Mouse (Mus musculus) heart, embryonic 14.5 days (tissue): ENCODE measurements around the gene Tmed6. TPM values are rescaled to one million over a fixed set of nuclear protein-coding genes. Genes with fewer than 3 reads are reported as not detected.
A peak's percentile ranks its signal among the peaks of the same experiment; 100 is the strongest.

Source experiments
- ATAC-seq: fragments of 200-750 bp; cut with Nextera tagmentation; 2 replicates; pipeline ENCODE4 v1.8.0; 2017; ENCODE audit warnings: low read depth, moderate TSS enrichment; ENCODE audit not compliant: insufficient number of reproducible peaks, insufficient read depth, low FRiP score
- H3K27ac ChIP-seq, 2 experiments: fragments of 200-500 bp in 1 of 2; fragments of 300-500 bp in 1 of 2; sonication (generic) in 1 of 2; replicated peaks in 1 of 2; 2 replicates each; pipeline ENCODE4 v1.5.1; 2012 to 2014; ENCODE audit warnings: low read depth in 2 of 2, low read length in 2 of 2, control low read depth in 1 of 2, mild to moderate bottlenecking in 1 of 2, mixed read lengths in 1 of 2; ENCODE audit not compliant: control insufficient read depth in 1 of 2, insufficient read depth in 1 of 2
- H3K27me3 ChIP-seq: fragments of 300-500 bp; sonication (generic); 2 replicates; pipeline ENCODE4 v1.6.1; 2014; ENCODE audit warnings: mild to moderate bottlenecking, low read length, control low read depth; ENCODE audit not compliant: control insufficient read depth, insufficient read depth
- H3K36me3 ChIP-seq: fragments of 300-500 bp; sonication (generic); 2 replicates; pipeline ENCODE4 v1.6.1; 2014; ENCODE audit warnings: mild to moderate bottlenecking, control low read depth, low read length, mixed read lengths; ENCODE audit not compliant: control insufficient read depth, insufficient read depth
- H3K4me1 ChIP-seq, 2 experiments: fragments of 200-500 bp in 1 of 2; fragments of 300-500 bp in 1 of 2; sonication (generic) in 1 of 2; 2 replicates each; pipeline ENCODE4 v1.6.1; 2012 to 2014; ENCODE audit warnings: low read length in 2 of 2, control low read depth in 1 of 2, mixed read lengths in 1 of 2; ENCODE audit not compliant: control insufficient read depth in 2 of 2, insufficient read depth in 2 of 2
- H3K4me2 ChIP-seq: fragments of 300-500 bp; sonication (generic); 2 replicates; pipeline ENCODE4 v1.6.1; 2014; ENCODE audit warnings: mild to moderate bottlenecking, low read length
- H3K4me3 ChIP-seq, 2 experiments: fragments of 200-500 bp in 1 of 2; fragments of 300-500 bp in 1 of 2; sonication (generic) in 1 of 2; 2 replicates each; pipeline ENCODE4 v1.5.1; 2012 to 2014; ENCODE audit warnings: low read length in 2 of 2, mild to moderate bottlenecking in 2 of 2, control low read depth in 1 of 2, low read depth in 1 of 2, moderate library complexity in 1 of 2; ENCODE audit not compliant: control insufficient read depth in 1 of 2, insufficient read depth in 1 of 2
- H3K9ac ChIP-seq: fragments of 300-500 bp; sonication (generic); 2 replicates; pipeline ENCODE4 v1.6.1; 2014; ENCODE audit warnings: mild to moderate bottlenecking, low read length
- H3K9me3 ChIP-seq: fragments of 300-500 bp; sonication (generic); 2 replicates; pipeline ENCODE4 v1.6.1; 2016; ENCODE audit warnings: low read length, control low read depth; ENCODE audit not compliant: control insufficient read depth
- WGBS: fragments of 180-500 bp; shearing (Covaris S2); extraction: QIAGEN DNeasy Blood & Tissue Kit; methylation state at CpG from one replicate; pipeline ENCODE4 v1.1.7; 2014; 5-methylcytosine and 5-hydroxymethylcytosine counted together
- polyA plus RNA-seq: library from polyadenylated mRNA; unstranded; fragments of >200 nt; fragmentation: Nextera tagmentation; extraction: Ambion mirVana; gene quantifications from 2 replicates; pipeline ENCODE4 v1.2.1, GENCODE M21; 2014

The Tmed6 gene
- polyA plus RNA-seq, 1 experiment from 2014 or later, result not detected

DNA sequence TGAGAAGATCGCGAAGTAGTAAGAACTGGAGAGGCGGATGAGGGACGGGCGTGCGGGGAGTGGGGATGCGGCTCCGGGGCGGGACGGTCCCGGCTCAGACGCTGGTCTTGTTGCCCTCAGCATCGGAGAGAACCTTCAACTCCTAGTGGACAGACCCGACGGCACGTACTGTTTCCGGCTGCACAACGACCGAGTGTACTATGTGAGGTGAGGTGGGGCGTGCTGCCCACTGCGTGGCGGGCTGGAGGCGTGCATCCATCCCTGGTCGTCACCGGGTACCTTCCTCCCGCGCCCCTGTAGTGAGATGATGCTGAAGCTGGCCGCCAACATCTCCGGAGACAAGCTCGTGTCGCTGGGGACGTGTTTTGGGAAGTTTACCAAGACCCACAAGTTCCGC, 8.5 kb downstream of the Tmed6 start:
- Histone ChIP-seq H3K4me1 (peaks cover 4 to 19% of the 10 kb centered on the region in 2 experiments; a peak in 3 of 4 replicates), H3K9me3 (no peaks in the 10 kb centered on the region), H3K9ac (peak overlapping the region; percentile 81), H3K4me3 (peak overlapping the region; percentile 73 to 77), H3K27me3 (no peaks in the 10 kb centered on the region), H3K27ac (no peak overlapping the region; a peak in 1 of 4 replicates), H3K4me2 (peak overlapping the region; percentile 98), H3K36me3 (peaks cover 53% of the 10 kb centered on the region)
- peak; percentile 32 for ATAC-seq
- WGBS, result under 1% methylated on average over 33 of the region's 33 CpGs

DNA sequence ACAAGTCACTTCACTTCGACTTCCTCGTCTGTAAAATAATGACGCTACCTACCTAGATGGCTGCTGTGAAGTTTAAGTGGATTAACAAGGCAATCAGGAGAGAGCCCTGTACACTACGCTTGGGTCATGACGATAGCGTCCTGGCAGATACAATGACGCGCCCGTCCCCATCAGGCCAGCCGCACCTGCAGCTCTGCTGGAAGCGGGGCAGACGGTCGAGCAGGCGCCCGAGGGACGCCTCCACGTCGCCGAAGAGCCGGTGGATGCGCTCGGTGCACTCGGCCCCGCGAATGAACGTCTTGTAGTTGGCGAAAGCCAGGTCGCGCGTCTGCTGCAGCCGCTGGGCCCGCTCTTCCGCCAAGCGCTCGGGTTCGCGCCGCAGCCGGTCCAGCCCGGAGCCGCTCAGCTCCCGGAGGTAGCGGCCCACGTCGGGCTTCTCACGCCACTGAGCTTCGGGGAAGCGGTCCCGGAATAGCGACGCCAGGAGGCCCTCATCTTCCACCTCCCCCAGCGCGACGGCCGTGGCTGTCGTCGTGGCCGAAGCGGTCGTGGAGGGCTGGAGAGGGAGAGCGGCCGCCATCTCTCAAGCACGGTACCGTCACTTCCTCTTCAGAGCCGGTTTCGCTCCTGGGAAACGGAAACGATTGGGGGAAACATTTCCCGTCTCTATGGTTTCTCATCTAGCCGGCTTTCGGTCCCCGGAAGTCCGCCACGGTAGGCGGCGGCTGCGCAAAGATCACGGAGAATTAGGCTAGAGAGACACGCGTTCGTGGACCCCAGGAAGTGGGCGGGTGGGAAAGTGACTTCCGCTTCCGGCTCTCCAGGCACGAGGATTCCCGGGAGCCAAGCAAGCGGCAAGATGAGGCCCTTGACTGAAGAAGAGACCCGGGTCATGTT, 9.1 kb downstream of the Tmed6 start, which contains the start of the genes Cog8 and Nip7:
TSS of gene Cog8 (minus strand) at position 614 of the 897 bp plus-strand sequence.
TSS of gene Nip7 (plus strand) at position 802 of the 897 bp plus-strand sequence.
- H3K36me3 ChIP-seq, result peaks cover 59% of the 10 kb centered on the region
- H3K27me3 ChIP-seq, result no peaks in the 10 kb centered on the region
- H3K4me1 ChIP-seq, result peaks cover 4 to 19% of the 10 kb centered on the region in 2 experiments; a peak in 3 of 4 replicates
- H3K27ac ChIP-seq, result peak within 1 kb of the TSS; percentile 63 to 71
- peak within 1 kb of the TSS; percentile 86 for H3K9ac ChIP-seq
- H3K4me3 ChIP-seq, result peak within 1 kb of the TSS; percentile 73 to 77
- H3K9me3 ChIP-seq, result no peaks in the 10 kb centered on the region
- peak; percentile 88 for ATAC-seq
- under 1% methylated on average over 85 of the region's 88 CpGs for WGBS
- H3K4me2 ChIP-seq, result peak within 1 kb of the TSS; percentile 98

DNA sequence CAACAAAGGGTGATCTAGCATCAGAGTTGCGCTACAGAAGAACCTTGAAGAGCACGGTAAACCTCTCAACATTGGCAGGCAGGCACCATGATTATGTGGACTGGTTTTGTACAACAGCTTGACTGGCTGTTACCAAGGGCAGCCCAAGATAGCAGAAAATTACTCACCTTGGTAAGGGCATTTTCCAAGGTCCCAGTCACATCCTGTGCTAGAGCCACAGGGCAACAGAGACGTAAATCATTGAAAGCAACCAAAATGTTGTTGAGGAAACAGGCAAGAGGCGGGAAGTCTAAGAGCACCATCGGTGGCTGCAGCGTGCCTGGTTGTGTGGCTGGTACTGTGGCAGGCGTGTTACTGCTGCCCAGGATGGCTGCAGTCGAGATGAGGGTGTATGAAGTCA, 13.4 kb downstream of the Tmed6 start:
- Histone ChIP-seq H3K4me3 (no peak overlapping the region), H3K4me2 (no peak overlapping the region), H3K9me3 (no peaks in the 10 kb centered on the region), H3K27me3 (no peaks in the 10 kb centered on the region), H3K9ac (no peak overlapping the region), H3K4me1 (peaks cover 2 to 25% of the 10 kb centered on the region in 2 experiments), H3K27ac (no peak overlapping the region), H3K36me3 (peaks cover 58% of the 10 kb centered on the region)
- 94% methylated on average over 8 of the region's 8 CpGs for WGBS
- ATAC-seq, result no peak

DNA sequence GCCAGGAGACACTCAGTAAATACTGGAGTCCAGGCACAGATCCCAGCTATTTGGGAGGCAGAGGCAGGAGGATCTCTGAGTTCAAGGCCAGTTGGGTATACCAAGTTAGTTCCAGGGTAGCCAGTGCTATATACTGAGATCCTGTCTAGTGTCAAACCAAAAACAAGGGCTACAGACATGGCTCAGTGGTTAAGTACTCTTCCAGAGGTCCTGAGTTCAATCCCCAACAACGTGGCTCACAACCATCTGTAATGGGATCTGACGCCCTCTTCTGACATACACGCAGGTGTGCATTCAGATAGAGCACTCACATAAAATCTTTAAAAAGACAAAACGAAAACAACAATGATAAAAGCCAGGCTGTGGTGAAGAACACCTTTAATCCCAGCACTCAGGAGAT, 16.0 kb downstream of the Tmed6 start:
- Histone ChIP-seq H3K4me2 (peak overlapping the region; percentile 83), H3K36me3 (peaks cover 80% of the 10 kb centered on the region), H3K4me1 (peaks cover 3 to 19% of the 10 kb centered on the region in 2 experiments), H3K4me3 (peak overlapping the region in 1 of 2 experiments; percentile 79; a peak in 1 of 4 replicates), H3K27ac (0 out of 4 replicates have a peak overlapping the region, but pooled peaks of 1 of the 2 experiments have one; percentile 96), H3K9ac (peak overlapping the region; percentile 90; the same call in 1 of the 2 replicates), H3K27me3 (no peaks in the 10 kb centered on the region), H3K9me3 (no peaks in the 10 kb centered on the region)
- ATAC-seq, result no peak
- 91% methylated on average over 4 of the region's 4 CpGs for WGBS

DNA sequence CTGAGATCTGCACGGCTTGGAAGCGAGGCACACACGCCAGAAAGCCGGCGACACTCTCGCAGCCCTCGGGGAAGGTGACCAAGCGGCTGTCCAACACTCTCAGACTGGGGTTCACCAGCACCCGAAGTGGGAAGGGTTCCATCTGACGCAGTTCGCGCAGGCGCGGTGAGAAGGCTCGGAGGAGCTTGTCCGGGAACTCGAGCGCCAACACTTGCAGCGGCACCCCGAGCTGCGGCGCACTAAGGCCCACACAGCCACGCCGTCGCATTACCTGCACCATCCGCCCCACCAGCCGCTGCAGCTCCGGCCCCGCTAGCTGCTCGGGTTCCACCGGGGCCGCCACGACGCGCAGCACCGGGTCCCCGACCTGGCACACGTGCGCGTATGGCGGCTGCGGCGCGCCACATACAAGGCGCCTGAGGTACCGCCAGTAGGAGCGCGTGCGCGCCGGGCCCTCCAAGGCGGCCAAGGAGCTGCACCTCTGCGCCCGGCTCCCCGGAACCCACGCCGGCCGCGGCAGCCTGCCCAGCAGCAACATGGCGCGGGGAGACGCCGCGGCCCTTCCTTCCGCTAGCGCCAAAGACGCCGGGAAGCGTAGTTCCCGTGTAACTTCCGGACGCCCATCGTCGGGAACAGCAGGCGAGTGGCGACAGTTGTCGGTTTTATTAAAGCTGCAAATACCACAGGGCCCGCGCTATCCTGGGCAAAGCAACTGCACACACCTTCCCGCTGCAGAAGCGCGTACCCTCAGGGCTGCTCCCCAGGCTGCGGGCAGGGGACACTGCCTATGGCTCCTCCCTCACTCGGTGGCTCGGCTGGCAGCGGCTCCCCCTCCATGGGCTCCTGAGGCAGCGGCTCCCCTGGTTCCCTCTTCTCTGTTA, 17.1 kb downstream of the Tmed6 start, which contains the start of gene Pdf:
TSS of gene Pdf (minus strand) at position 554 of the 881 bp plus-strand sequence.
- no peaks in the 10 kb centered on the region for H3K9me3 ChIP-seq
- H3K9ac ChIP-seq, result peak within 1 kb of the TSS; percentile 90
- H3K27me3 ChIP-seq, result no peaks in the 10 kb centered on the region
- H3K4me1 ChIP-seq, result peaks cover 3 to 19% of the 10 kb centered on the region in 2 experiments
- ATAC-seq, result peak; percentile 74
- H3K36me3 ChIP-seq, result peaks cover 80% of the 10 kb centered on the region
- peak within 1 kb of the TSS; percentile 75 to 79 for H3K4me3 ChIP-seq
- under 1% methylated on average over 87 of the region's 87 CpGs for WGBS
- H3K4me2 ChIP-seq, result peak within 1 kb of the TSS; percentile 83
- H3K27ac ChIP-seq, result peak within 1 kb of the TSS; percentile 86 to 96

DNA sequence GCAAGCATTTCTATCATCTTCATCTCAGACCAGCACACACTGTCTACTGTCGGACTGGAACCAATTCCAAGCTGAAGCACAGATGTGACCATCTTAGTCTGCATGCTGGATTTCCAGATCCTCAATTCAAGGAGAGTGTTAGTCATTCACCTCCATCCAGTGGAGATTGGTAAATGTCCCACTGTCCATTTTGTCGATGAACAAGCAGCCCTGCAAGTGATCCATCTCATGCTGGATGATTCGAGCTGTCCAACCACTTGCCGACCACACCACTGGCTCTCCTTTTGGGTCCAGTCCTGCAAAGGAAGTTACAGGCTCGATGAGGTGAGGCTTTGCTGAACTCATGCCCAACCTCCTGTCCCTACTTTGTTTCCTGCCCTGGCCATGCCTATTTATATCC, 18.5 kb downstream of the Tmed6 start:
- H3K27ac ChIP-seq, result peak overlapping the region in 1 of 2 experiments; percentile 96; a peak in 2 of 4 replicates
- peaks cover 80% of the 10 kb centered on the region for H3K36me3 ChIP-seq
- peak overlapping the region; percentile 90 for H3K9ac ChIP-seq
- H3K27me3 ChIP-seq, result no peaks in the 10 kb centered on the region
- no peak for ATAC-seq
- H3K4me2 ChIP-seq, result peak overlapping the region; percentile 83
- H3K4me1 ChIP-seq, result peaks cover 3 to 19% of the 10 kb centered on the region in 2 experiments
- WGBS, result 53% methylated on average over 5 of the region's 5 CpGs
- no peaks in the 10 kb centered on the region for H3K9me3 ChIP-seq
- H3K4me3 ChIP-seq, result peak overlapping the region; percentile 75 to 79; a peak in 2 of 4 replicates

DNA sequence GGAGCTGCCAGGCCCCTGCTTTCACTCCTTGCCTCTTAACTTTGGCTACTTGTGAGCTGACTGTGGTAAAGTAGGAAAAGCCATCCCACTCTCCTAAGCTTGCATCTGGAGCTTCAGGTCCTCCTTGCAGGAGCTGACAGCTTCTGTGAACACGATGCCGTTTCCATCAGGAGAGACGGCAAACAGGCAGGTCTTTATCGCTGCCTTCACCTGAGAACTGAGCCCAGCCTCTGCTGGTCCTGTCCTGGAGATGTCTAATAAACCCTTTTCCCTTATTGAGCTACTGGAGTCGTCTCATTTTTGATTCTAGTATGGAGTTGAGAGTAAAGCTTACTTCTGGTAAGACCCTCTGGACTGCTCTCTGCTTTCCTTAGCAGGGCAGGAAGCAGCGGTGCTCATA, 20.0 kb downstream of the Tmed6 start:
- Histone ChIP-seq H3K27ac (no peak overlapping the region), H3K9ac (no peak overlapping the region), H3K9me3 (no peaks in the 10 kb centered on the region), H3K4me2 (no peak overlapping the region), H3K27me3 (no peaks in the 10 kb centered on the region), H3K4me1 (peaks cover 3 to 19% of the 10 kb centered on the region in 2 experiments), H3K4me3 (no peak overlapping the region), H3K36me3 (peaks cover 80% of the 10 kb centered on the region)
- ATAC-seq, result no peak
- whole genome bisulfite sequencing, result 92% methylated on average over 6 of the region's 6 CpGs
